Mouse (Mus musculus): Measurements from ENCODE around the gene Ddit4. TPM values are rescaled to one million over a fixed set of nuclear protein-coding genes. Genes with fewer than 3 reads are reported as not detected.

Gene Ddit4
- polyA plus RNA-seq, 1 experiment = not detected

- TF ChIP-seq POLR2A (IDR thresholded peaks at IDR 0.05; ENCODE audit: insufficient read depth, low read depth, low read length) (no peak), CTCF (IDR thresholded peaks at IDR 0.05; ENCODE audit: insufficient read depth, low read depth, low read length) (no peak)
- Histone ChIP-seq H3K4me3 (ENCODE audit: insufficient read depth, low read depth, low read length) (no peak overlapping the region), H3K27ac (ENCODE audit: insufficient read depth, low read depth, low read length) (peak overlapping the region; percentile 27; the same call in 1 of the 2 replicates), H3K4me1 (ENCODE audit: control insufficient read depth, insufficient read depth, low read length) (peaks cover 23% of the 10 kb centered on the region)
- 80% methylated on average over 8 of the region's 8 CpGs for WGBS
Observed at GRCm38 (mm10) chr10:59965788-59966187, 14.2 kb upstream of the Ddit4 start.

GRCm38 (mm10) chr10:59965362-59965695 lies 13.7 kb upstream of the Ddit4 start:
- peak overlapping the region; percentile 27; the same call in 1 of the 2 replicates for H3K27ac ChIP-seq (ENCODE audit: insufficient read depth, low read depth, low read length)
- WGBS = 36% methylated on average over 9 of the region's 9 CpGs
- TF ChIP-seq POLR2A (IDR thresholded peaks at IDR 0.05; ENCODE audit: insufficient read depth, low read depth, low read length) (no peak), CTCF (IDR thresholded peaks at IDR 0.05; ENCODE audit: insufficient read depth, low read depth, low read length) (no peak)

GRCm38 (mm10) chr10:59964504-59965361 lies 13.1 kb upstream of the Ddit4 start:
- peaks cover 16% of the 10 kb centered on the region for H3K4me1 ChIP-seq (ENCODE audit: control insufficient read depth, insufficient read depth, low read length)
- no peak overlapping the region for H3K4me3 ChIP-seq (ENCODE audit: insufficient read depth, low read depth, low read length)
- WGBS = 8% methylated on average over 23 of the region's 23 CpGs
- no peak for TF ChIP-seq POLR2A (IDR thresholded peaks at IDR 0.05; ENCODE audit: insufficient read depth, low read depth, low read length)
- TF ChIP-seq CTCF (IDR thresholded peaks at IDR 0.05; ENCODE audit: insufficient read depth, low read depth, low read length) = no peak
- H3K27ac ChIP-seq (ENCODE audit: insufficient read depth, low read depth, low read length) = 0 out of 2 replicates have a peak overlapping the region, but pooled peaks have one; percentile 27

More at GRCm38 (mm10) chr10:59965362-59965695, 13.7 kb upstream of the Ddit4 start:
- Histone ChIP-seq H3K4me1 (ENCODE audit: control insufficient read depth, insufficient read depth, low read length) (peaks cover 18% of the 10 kb centered on the region), H3K4me3 (ENCODE audit: insufficient read depth, low read depth, low read length) (no peak overlapping the region)

- TF ChIP-seq POLR2A (IDR thresholded peaks at IDR 0.05; ENCODE audit: insufficient read depth, low read depth, low read length) (no peak), CTCF (IDR thresholded peaks at IDR 0.05; ENCODE audit: insufficient read depth, low read depth, low read length) (no peak)
- H3K4me1 ChIP-seq (ENCODE audit: control insufficient read depth, insufficient read depth, low read length) = peaks cover 21% of the 10 kb centered on the region
- 81% methylated on average over 2 of the region's 2 CpGs for WGBS
- H3K27ac ChIP-seq (ENCODE audit: insufficient read depth, low read depth, low read length) = no peak overlapping the region
- H3K4me3 ChIP-seq (ENCODE audit: insufficient read depth, low read depth, low read length) = no peak overlapping the region
Observed at GRCm38 (mm10) chr10:59963609-59964008, 12.0 kb upstream of the Ddit4 start.

GRCm38 (mm10) chr10:59959517-59959916 lies 7.9 kb upstream of the Ddit4 start:
- Histone ChIP-seq H3K4me3 (ENCODE audit: insufficient read depth, low read depth, low read length) (no peak overlapping the region), H3K4me1 (ENCODE audit: control insufficient read depth, insufficient read depth, low read length) (peaks cover 29% of the 10 kb centered on the region), H3K27ac (ENCODE audit: insufficient read depth, low read depth, low read length) (no peak overlapping the region)
- TF ChIP-seq POLR2A (IDR thresholded peaks at IDR 0.05; ENCODE audit: insufficient read depth, low read depth, low read length) (no peak), CTCF (IDR thresholded peaks at IDR 0.05; ENCODE audit: insufficient read depth, low read depth, low read length) (no peak)
- 68% methylated on average over 11 of the region's 12 CpGs for WGBS

GRCm38 (mm10) chr10:59958458-59958857 lies 6.8 kb upstream of the Ddit4 start:
- Histone ChIP-seq H3K27ac (ENCODE audit: insufficient read depth, low read depth, low read length) (peak overlapping the region; percentile 81), H3K4me1 (ENCODE audit: control insufficient read depth, insufficient read depth, low read length) (peaks cover 27% of the 10 kb centered on the region), H3K4me3 (ENCODE audit: insufficient read depth, low read depth, low read length) (no peak overlapping the region)
- TF ChIP-seq POLR2A (IDR thresholded peaks at IDR 0.05; ENCODE audit: insufficient read depth, low read depth, low read length) (no peak), CTCF (IDR thresholded peaks at IDR 0.05; ENCODE audit: insufficient read depth, low read depth, low read length) (no peak)
- 26% methylated on average over 5 of the region's 5 CpGs for WGBS

- no peak for TF ChIP-seq POLR2A (IDR thresholded peaks at IDR 0.05; ENCODE audit: insufficient read depth, low read depth, low read length)
- TF ChIP-seq CTCF (IDR thresholded peaks at IDR 0.05; ENCODE audit: insufficient read depth, low read depth, low read length) = no peak
- WGBS = 23% methylated on average over 25 of the region's 25 CpGs
- H3K4me1 ChIP-seq (ENCODE audit: control insufficient read depth, insufficient read depth, low read length) = peaks cover 32% of the 10 kb centered on the region
- H3K27ac ChIP-seq (ENCODE audit: insufficient read depth, low read depth, low read length) = peak overlapping the region; percentile 81
- 0 out of 2 replicates have a peak overlapping the region, but pooled peaks have one; percentile 4 for H3K4me3 ChIP-seq (ENCODE audit: insufficient read depth, low read depth, low read length)
Observed at GRCm38 (mm10) chr10:59957171-59958149, 5.8 kb upstream of the Ddit4 start.

- no peak overlapping the region for H3K4me3 ChIP-seq (ENCODE audit: insufficient read depth, low read depth, low read length)
- peak overlapping the region; percentile 81 for H3K27ac ChIP-seq (ENCODE audit: insufficient read depth, low read depth, low read length)
- TF ChIP-seq POLR2A (IDR thresholded peaks at IDR 0.05; ENCODE audit: insufficient read depth, low read depth, low read length) (no peak), CTCF (IDR thresholded peaks at IDR 0.05; ENCODE audit: insufficient read depth, low read depth, low read length) (no peak)
- H3K4me1 ChIP-seq (ENCODE audit: control insufficient read depth, insufficient read depth, low read length) = peaks cover 32% of the 10 kb centered on the region
- whole genome bisulfite sequencing = 33% methylated on average over 5 of the region's 5 CpGs
Observed at GRCm38 (mm10) chr10:59956681-59957080, 5.0 kb upstream of the Ddit4 start.

All from olfactory bulb, adult 2 months (tissue).